Mouse (Mus musculus) heart, embryonic 16.5 days (tissue): ENCODE results near the gene Cers1. TPM values are rescaled to one million over a fixed set of nuclear protein-coding genes. Genes with fewer than 3 reads are reported as not detected.

Experiments used
- ATAC-seq: fragments of 200-750 bp; cut with Nextera tagmentation; replicated peaks from 2 replicates; pipeline ENCODE4 v1.8.0; 2017; ENCODE audit warnings: moderate number of reproducible peaks; ENCODE audit not compliant: insufficient read depth, low FRiP score; ENCODE audit errors: extremely low read depth
- H3K27ac ChIP-seq: fragments of 300-500 bp; sonication (generic); 2 replicates; pipeline ENCODE4 v1.5.1; 2014; ENCODE audit warnings: mild to moderate bottlenecking, low read length, control low read depth, moderate library complexity
- H3K27me3 ChIP-seq: fragments of 300-500 bp; sonication (generic); 2 replicates; pipeline ENCODE4 v1.6.1; 2014; ENCODE audit warnings: low read length, mixed read lengths; ENCODE audit not compliant: control insufficient read depth, insufficient read depth
- H3K36me3 ChIP-seq: fragments of 300-500 bp; sonication (generic); 2 replicates; pipeline ENCODE4 v1.6.1; 2014; ENCODE audit not compliant: control insufficient read depth, insufficient read depth
- H3K4me1 ChIP-seq: fragments of 300-500 bp; sonication (generic); 2 replicates; pipeline ENCODE4 v1.6.1; 2014; ENCODE audit warnings: low read length, mixed read lengths; ENCODE audit not compliant: control insufficient read depth, insufficient read depth
- H3K4me2 ChIP-seq: fragments of 300-500 bp; sonication (generic); 2 replicates; pipeline ENCODE4 v1.6.1; 2014; ENCODE audit warnings: low read depth, mild to moderate bottlenecking, control low read depth, low read length
- H3K4me3 ChIP-seq: fragments of 300-500 bp; sonication (generic); 2 replicates; pipeline ENCODE4 v1.5.1; 2014; ENCODE audit warnings: mild to moderate bottlenecking, control low read depth, low read length
- H3K9ac ChIP-seq: fragments of 300-500 bp; sonication (generic); 2 replicates; pipeline ENCODE4 v1.6.1; 2014; ENCODE audit warnings: low read length, control low read depth
- H3K9me3 ChIP-seq: fragments of 300-500 bp; sonication (generic); replicated peaks from 2 replicates; pipeline ENCODE4 v1.6.1; 2016; ENCODE audit warnings: low read length; ENCODE audit not compliant: control insufficient read depth
- WGBS: fragments of 180-500 bp; shearing (Covaris S2); extraction: QIAGEN DNeasy Blood & Tissue Kit; methylation state at CpG from one replicate; pipeline ENCODE4 v1.1.7; 2014; 5-methylcytosine and 5-hydroxymethylcytosine counted together
- polyA plus RNA-seq: library from polyadenylated mRNA; unstranded; fragments of >200 nt; fragmentation: Nextera tagmentation; extraction: Ambion mirVana; gene quantifications from 2 replicates; pipeline ENCODE4 v1.2.1, GENCODE M21; 2015

Gene Cers1
- polyA plus RNA-seq, 1 experiment from 2014 or later, result 1.3 TPM

DNA sequence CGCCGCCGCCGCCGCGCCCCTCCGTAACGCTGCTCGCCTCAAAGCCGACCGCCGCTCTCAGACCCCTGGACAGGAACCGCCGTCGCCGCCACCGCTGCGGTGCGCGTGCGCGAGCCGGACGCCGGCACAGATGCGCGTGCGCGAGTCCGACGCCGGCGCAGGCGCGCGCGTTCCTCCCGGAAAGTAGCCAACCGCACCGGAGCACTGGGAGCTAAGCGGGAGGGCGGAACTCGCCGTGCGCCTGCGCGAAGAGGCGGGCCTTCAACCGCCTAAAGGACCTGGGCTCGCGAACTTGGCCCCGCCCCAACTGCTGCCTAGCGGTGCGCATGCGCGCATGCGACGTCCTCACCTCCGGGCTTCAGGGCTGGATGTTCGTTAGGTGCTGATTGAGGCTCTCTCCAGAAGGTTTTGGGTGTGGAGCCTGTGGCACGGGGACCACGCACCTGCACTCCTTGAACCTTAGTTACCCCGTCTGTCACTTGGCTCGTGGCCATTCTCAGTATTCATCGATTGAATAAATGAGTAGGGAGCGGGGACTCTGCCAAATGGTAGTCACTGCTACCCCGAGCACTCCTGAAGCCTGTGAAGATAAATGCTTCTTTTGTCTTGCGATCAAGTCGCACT is 37.7 kb downstream of the Cers1 start, which contains the start of gene Upf1:
Gene Upf1, minus strand, starts transcription at position 85 of the 624 bp plus-strand sequence.
- peak within 1 kb of the TSS; percentile 88 for H3K4me2 ChIP-seq
- under 1% methylated on average over 65 of the region's 69 CpGs for WGBS
- peak; percentile 93 for ATAC-seq
- peak within 1 kb of the TSS; percentile 97 for H3K9ac ChIP-seq
- H3K36me3 ChIP-seq, result no peaks in the 10 kb centered on the region
- H3K9me3 ChIP-seq, result no peaks in the 10 kb centered on the region
- H3K27ac ChIP-seq, result peak within 1 kb of the TSS; percentile 89
- peak within 1 kb of the TSS; percentile 98 for H3K4me3 ChIP-seq
- no peaks in the 10 kb centered on the region for H3K27me3 ChIP-seq
- peaks cover 31% of the 10 kb centered on the region for H3K4me1 ChIP-seq

DNA sequence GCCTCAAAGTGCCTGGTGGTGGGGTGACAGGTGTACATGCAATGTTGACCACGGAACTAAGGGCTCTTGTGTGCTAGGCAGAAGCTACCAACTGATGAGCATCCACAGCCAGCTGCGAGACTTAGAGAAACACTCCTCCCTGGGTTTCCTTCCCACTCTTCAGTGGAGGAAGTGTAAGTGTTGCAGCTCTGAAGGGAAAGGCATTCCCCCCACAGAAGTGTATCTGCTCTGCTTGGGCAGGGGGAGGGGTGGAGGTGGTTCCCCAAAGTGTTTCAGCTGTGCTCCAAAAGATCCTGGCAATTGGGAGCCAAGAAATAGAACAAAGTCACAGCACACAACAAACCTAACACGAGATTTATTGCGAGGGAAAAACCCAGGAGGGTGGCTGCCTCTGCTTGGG is 38.4 kb downstream of the Cers1 start:
- H3K36me3 ChIP-seq, result no peaks in the 10 kb centered on the region
- 62% methylated on average over 4 of the region's 4 CpGs for WGBS
- ATAC-seq, result no peak
- peak overlapping the region; percentile 70 for H3K27ac ChIP-seq
- H3K27me3 ChIP-seq, result no peaks in the 10 kb centered on the region
- H3K4me2 ChIP-seq, result peak overlapping the region; percentile 83
- peak overlapping the region; percentile 98 for H3K4me3 ChIP-seq
- H3K9me3 ChIP-seq, result no peaks in the 10 kb centered on the region
- peak overlapping the region; percentile 74; the same call in 1 of the 2 replicates for H3K9ac ChIP-seq
- H3K4me1 ChIP-seq, result peaks cover 29% of the 10 kb centered on the region

GRCm38 (mm10) chr8:70356111-70356510 is 40.5 kb downstream of the Cers1 start:
- Histone ChIP-seq H3K9ac (no peak overlapping the region), H3K4me3 (no peak overlapping the region), H3K27ac (no peak overlapping the region), H3K9me3 (0 out of 2 replicates have a peak, but pooled peaks cover 4% of the 10 kb centered on the region), H3K36me3 (no peaks in the 10 kb centered on the region), H3K27me3 (no peaks in the 10 kb centered on the region), H3K4me1 (peaks cover 19% of the 10 kb centered on the region), H3K4me2 (no peak overlapping the region)
- ATAC-seq, result no peak
- 77% methylated on average over 1 of the region's 1 CpGs for WGBS

GRCm38 (mm10) chr8:70359411-70359810 is 43.8 kb downstream of the Cers1 start:
- 21% methylated on average over 3 of the region's 3 CpGs for WGBS
- no peak overlapping the region for H3K27ac ChIP-seq
- H3K4me2 ChIP-seq, result no peak overlapping the region
- H3K9me3 ChIP-seq, result 0 out of 2 replicates have a peak, but pooled peaks cover 4% of the 10 kb centered on the region
- H3K27me3 ChIP-seq, result no peaks in the 10 kb centered on the region
- peak; percentile 50; the same call in 1 of the 2 replicates for ATAC-seq
- H3K36me3 ChIP-seq, result no peaks in the 10 kb centered on the region
- H3K9ac ChIP-seq, result no peak overlapping the region
- H3K4me3 ChIP-seq, result no peak overlapping the region
- H3K4me1 ChIP-seq, result peaks cover 3% of the 10 kb centered on the region; the same call in 1 of the 2 replicates

GRCm38 (mm10) chr8:70360769-70361168 is 45.2 kb downstream of the Cers1 start:
- 0 out of 2 replicates have a peak, but pooled peaks cover 4% of the 10 kb centered on the region for H3K9me3 ChIP-seq
- peaks cover 3% of the 10 kb centered on the region; the same call in 1 of the 2 replicates for H3K4me1 ChIP-seq
- H3K27me3 ChIP-seq, result no peaks in the 10 kb centered on the region
- 48% methylated on average over 4 of the region's 4 CpGs for WGBS
- H3K4me3 ChIP-seq, result no peak overlapping the region
- no peak overlapping the region for H3K27ac ChIP-seq
- no peak for ATAC-seq
- no peaks in the 10 kb centered on the region for H3K36me3 ChIP-seq
- H3K4me2 ChIP-seq, result no peak overlapping the region
- no peak overlapping the region for H3K9ac ChIP-seq

- no peak for ATAC-seq
- H3K27ac ChIP-seq, result no peak overlapping the region
- H3K36me3 ChIP-seq, result no peaks in the 10 kb centered on the region
- H3K27me3 ChIP-seq, result no peaks in the 10 kb centered on the region
- H3K9me3 ChIP-seq, result 0 out of 2 replicates have a peak, but pooled peaks cover 4% of the 10 kb centered on the region
- peaks cover 3% of the 10 kb centered on the region; the same call in 1 of the 2 replicates for H3K4me1 ChIP-seq
- no peak overlapping the region for H3K4me3 ChIP-seq
- no peak overlapping the region for H3K4me2 ChIP-seq
- 74% methylated on average over 10 of the region's 10 CpGs for WGBS
- no peak overlapping the region for H3K9ac ChIP-seq
These were observed 46.0 kb downstream of the Cers1 start for GRCm38 (mm10) chr8:70361484-70362032.

- no peak overlapping the region for H3K27ac ChIP-seq
- H3K4me2 ChIP-seq, result no peak overlapping the region
- H3K9me3 ChIP-seq, result 0 out of 2 replicates have a peak, but pooled peaks cover 4% of the 10 kb centered on the region
- peaks cover 3% of the 10 kb centered on the region; the same call in 1 of the 2 replicates for H3K4me1 ChIP-seq
- H3K27me3 ChIP-seq, result no peaks in the 10 kb centered on the region
- no peak overlapping the region for H3K9ac ChIP-seq
- 37% methylated on average over 5 of the region's 5 CpGs for WGBS
- peak; percentile 50 for ATAC-seq
- H3K36me3 ChIP-seq, result no peaks in the 10 kb centered on the region
- H3K4me3 ChIP-seq, result no peak overlapping the region
These were observed 48.5 kb downstream of the Cers1 start for GRCm38 (mm10) chr8:70364066-70364465.

DNA sequence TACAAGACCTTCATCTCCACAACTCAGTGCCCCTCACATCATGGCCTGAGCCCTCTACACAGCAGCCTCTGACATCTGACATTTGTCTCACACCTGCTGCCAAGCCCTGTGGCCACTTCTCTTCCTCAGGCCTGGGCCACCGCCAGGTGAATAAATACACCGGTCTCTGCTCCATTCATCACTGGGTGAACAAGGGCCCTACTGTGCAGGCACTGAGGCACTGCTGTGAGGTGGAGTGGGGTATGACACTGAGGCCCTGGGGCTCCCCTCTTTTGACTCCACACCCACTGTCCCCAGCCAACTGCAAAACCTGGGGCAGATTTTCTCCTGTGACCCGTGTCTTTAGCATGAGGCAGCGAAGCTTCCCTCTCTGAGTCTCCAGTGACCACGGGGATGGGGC is 51.0 kb downstream of the Cers1 start:
- no peaks in the 10 kb centered on the region for H3K4me1 ChIP-seq
- no peak overlapping the region for H3K27ac ChIP-seq
- 65% methylated on average over 5 of the region's 5 CpGs for WGBS
- no peaks in the 10 kb centered on the region for H3K9me3 ChIP-seq
- no peak overlapping the region for H3K4me2 ChIP-seq
- no peak for ATAC-seq
- no peaks in the 10 kb centered on the region for H3K36me3 ChIP-seq
- no peak overlapping the region for H3K9ac ChIP-seq
- H3K4me3 ChIP-seq, result no peak overlapping the region
- H3K27me3 ChIP-seq, result peaks cover under 1% of the 10 kb centered on the region; the same call in 1 of the 2 replicates

GRCm38 (mm10) chr8:70370476-70370875 is 54.9 kb downstream of the Cers1 start:
- no peak overlapping the region for H3K9ac ChIP-seq
- H3K36me3 ChIP-seq, result no peaks in the 10 kb centered on the region
- no peak for ATAC-seq
- no peak overlapping the region for H3K27ac ChIP-seq
- H3K9me3 ChIP-seq, result 0 out of 2 replicates have a peak, but pooled peaks cover 3% of the 10 kb centered on the region
- H3K4me1 ChIP-seq, result peaks cover 11% of the 10 kb centered on the region
- H3K27me3 ChIP-seq, result peaks cover 37% of the 10 kb centered on the region
- no peak overlapping the region for H3K4me2 ChIP-seq
- 70% methylated on average over 7 of the region's 7 CpGs for WGBS
- H3K4me3 ChIP-seq, result no peak overlapping the region
